Mouse (Mus musculus) liver, embryonic 14.5 days (tissue): ENCODE results near the gene Crip2.

Source experiments
- CTCF ChIP-seq: IDR thresholded peaks from 2 replicates; pipeline ENCODE4 v1.5.1; 2016; ENCODE audit warnings: antibody characterized with exemption, low read depth, control low read depth
- EP300 ChIP-seq: IDR thresholded peaks from 2 replicates; pipeline ENCODE4 v1.6.1; 2016; ENCODE audit warnings: antibody characterized with exemption, low read depth

- TF ChIP-seq EP300, result no peak
- TF ChIP-seq CTCF, result no peak
Observed at GRCm38 (mm10) chr12:113147481-113147880, 7.4 kb downstream of the Crip2 start.
